Comparison of ENCODE assay signal across 8 mouse cellular contexts in the genomic region with DNA sequence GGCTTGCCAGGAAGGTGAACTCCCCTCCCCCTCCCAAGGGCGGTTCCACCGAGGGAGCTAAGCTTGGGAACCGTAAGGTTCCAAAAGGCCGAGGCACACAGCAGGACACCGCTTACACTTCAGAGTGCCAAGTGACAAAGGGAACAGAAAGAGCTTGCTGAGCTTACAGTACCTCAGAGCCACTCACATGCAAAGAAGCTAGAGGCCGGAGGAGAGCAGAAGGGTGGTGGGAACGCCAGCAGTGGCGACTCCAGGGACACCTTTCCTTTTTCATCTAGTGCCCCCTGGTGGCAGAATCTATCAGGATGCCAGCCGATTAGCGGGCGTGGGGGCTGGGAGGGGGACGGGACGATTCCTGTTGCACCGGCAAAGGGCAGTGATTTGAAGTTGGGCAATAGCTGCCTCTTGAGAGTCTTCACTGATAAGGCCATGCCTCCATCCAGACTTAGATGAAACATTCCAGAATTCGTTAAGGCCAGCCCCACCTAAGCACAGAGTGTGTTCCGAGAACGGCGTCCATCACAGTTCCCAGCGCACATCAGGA. TPM values are rescaled to one million over a fixed set of nuclear protein-coding genes. Genes with fewer than 3 reads are reported as not detected.
A peak's percentile ranks its signal among the peaks of the same experiment; 100 is the strongest.
DNase-seq lines count a peak whose midpoint lies in the region; ATAC-seq and TF ChIP-seq lines count a peak whose summit lies in the region.

No protein-coding gene starts in this region.

- no peaks in the 10 kb centered on the region for H3K27me3 ChIP-seq in embryonic facial prominence, embryonic 15.5 days

- TF ChIP-seq POLR2A in brain, embryonic 14.5 days (IDR thresholded peaks at IDR 0.05; ENCODE audit: borderline replicate concordance, extremely low read depth, insufficient read depth, insufficient read length, poor library complexity, severe bottlenecking) = no peak

- peak overlapping the region; percentile 47 for H3K4me2 ChIP-seq in embryonic facial prominence, embryonic 15.5 days (replicated peaks)

- peaks cover 84% of the 10 kb centered on the region for H3K4me1 ChIP-seq in embryonic facial prominence, embryonic 15.5 days

- WGBS in embryonic facial prominence, embryonic 15.5 days = 6% methylated on average over 19 of the region's 19 CpGs

- peak overlapping the region; percentile 60 for H3K27ac ChIP-seq in embryonic facial prominence, embryonic 15.5 days (replicated peaks)

- H3K9ac ChIP-seq in embryonic facial prominence, embryonic 15.5 days = no peak overlapping the region

- no peaks in the 10 kb centered on the region for H3K36me3 ChIP-seq in embryonic facial prominence, embryonic 15.5 days

- TF ChIP-seq CTCF in brain, embryonic 14.5 days (IDR thresholded peaks at IDR 0.05; ENCODE audit: borderline replicate concordance, extremely low read depth, insufficient read depth, insufficient read length) = peak; percentile 80

- H3K9me3 ChIP-seq in embryonic facial prominence, embryonic 15.5 days (replicated peaks) = no peaks in the 10 kb centered on the region

- 0 out of 2 replicates have a peak, but pooled peaks have one; percentile 31 for ATAC-seq in embryonic facial prominence, embryonic 15.5 days (ENCODE audit: insufficient number of reproducible peaks, low FRiP score, low TSS enrichment, low read depth)
- no peak for ATAC-seq in inflammation-experienced regulatory T-cells, adult 6 months

- DNase-seq in Muller cell, postnatal 12 days (ENCODE audit: inconsistent ontology term) = peak; percentile 82
- DNase-seq in brain, embryonic 14.5 days (ENCODE audit: low read depth) = peak; percentile 94
- peak; percentile 83 to 89 for DNase-seq in heart, postnatal 10 days
- peak; percentile 76 to 90 for DNase-seq in kidney, postnatal 36 days
- peak; percentile 91 for DNase-seq in lung, postnatal 10 days
- peak; percentile 71 to 87 for DNase-seq in right cerebral cortex, adult 2 months (ENCODE audit: low spot score in 2 of 2)

- peak overlapping the region; percentile 24 for H3K4me3 ChIP-seq in embryonic facial prominence, embryonic 15.5 days (replicated peaks)

- intact Hi-C loops in heart, postnatal 10 days (cut with DNase I) = loop anchor here (2.0 to 5.0 kb wide), 2 partner anchors 21 to 997 kb away; no protein-coding TSS in a partner anchor

RNA-seq across cellular contexts. Expression of a gene that starts 24.3 kb away (rescaled TPM):
- polyA plus RNA-seq in brain, embryonic 14.5 days (2012; rRNA removed) = 59.9 and 142 TPM in 2 replicates
- polyA plus RNA-seq in embryonic facial prominence, embryonic 15.5 days (2015; fragmentation: Nextera tagmentation; extraction: Ambion mirVana) = 23.0 and 24.1 TPM in 2 replicates
- total RNA-seq in heart, postnatal 10 days (2021) = 10 to 100 TPM; 40.6 to 50.4 TPM
- not detected for polyA plus RNA-seq in inflammation-experienced regulatory T-cells, adult 6 months (2017; shearing (Covaris generic))

Comparison
In these comparisons a context has a peak if more than half of its experiments do, and no peak if none do; other contexts are left out.
1. RNA of a gene that starts 24.3 kb away (polyA plus RNA-seq): 59.9 to 142 TPM in brain, embryonic 14.5 days and 23.0 to 24.1 TPM in embryonic facial prominence, embryonic 15.5 days; not detected in inflammation-experienced regulatory T-cells, adult 6 months; every median in the first group is over 10 times any median in the second.
2. Peak in every context shown above with its lines, with median percentiles within 50 percentile points of each other: DNase-seq.